Mouse (Mus musculus): ENCODE results near the gene Slit2.

DNA sequence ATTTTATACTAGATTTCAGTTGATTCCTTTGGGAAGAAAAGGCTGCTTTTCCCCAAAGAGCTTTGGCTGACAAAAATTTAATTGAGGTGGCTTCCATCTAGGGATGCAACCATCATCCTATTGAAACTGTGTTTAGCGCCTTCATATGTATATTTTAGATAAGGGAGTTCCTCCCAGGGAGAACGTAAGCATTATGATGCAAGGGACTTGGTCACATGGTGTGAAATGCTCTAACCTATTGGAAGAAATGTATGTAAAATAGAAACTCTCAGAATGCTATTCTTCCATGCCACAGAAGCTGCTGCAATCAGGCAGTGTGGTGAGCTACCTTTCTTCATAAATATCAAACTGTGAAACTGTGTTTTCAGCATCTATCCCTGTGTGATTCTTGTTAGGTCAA, 347.9 kb downstream of the Slit2 start:
- no peak for TF ChIP-seq POLR2A (IDR thresholded peaks at IDR 0.05; ENCODE audit: low read depth, low read length)
- TF ChIP-seq CTCF (IDR thresholded peaks at IDR 0.05; ENCODE audit: extremely low read depth, insufficient read depth, insufficient read length, insufficient replicate concordance): no peak

Data from spleen, adult 2 months (tissue).